Mouse (Mus musculus) left cerebral cortex, adult 11 months (tissue): ENCODE results near the gene Smpdl3b.
"Not testable (repeated sequence)": the region's sequence is repeated elsewhere in the genome, so short reads cannot be mapped to it uniquely, and the experiment has no call there.

Experiments used
- DNase-seq: peaks from one replicate; pipeline ENCODE4 v3.0.0; 2022; ENCODE audit warnings: low spot score

Smpdl3b gene

DNA sequence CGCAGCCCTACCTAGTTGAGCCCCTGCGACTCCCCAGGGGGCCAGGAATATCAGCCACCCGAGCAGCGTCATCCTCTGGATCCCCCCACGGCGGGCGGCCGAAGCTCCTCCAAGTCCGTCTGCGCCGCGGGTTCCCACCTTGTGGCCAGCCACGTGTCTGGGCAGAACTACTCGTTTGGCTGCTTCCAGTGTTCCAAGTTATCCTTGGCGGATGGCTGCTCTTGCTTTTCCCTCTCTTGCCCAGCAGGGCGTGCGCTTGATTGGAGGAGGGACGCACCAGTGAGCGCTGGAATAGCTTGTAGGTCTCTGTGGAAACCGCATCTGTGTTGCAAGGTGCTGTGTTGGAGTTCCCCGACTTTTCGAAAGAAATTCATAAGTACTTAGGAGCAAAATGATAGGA is at the start of gene Smpdl3b:
TSS of gene Smpdl3b (minus strand) at position 279 of the 400 bp plus-strand sequence.
- peak; percentile 55 for DNase-seq

GRCm38 (mm10) chr4:132806620-132807191 is 49.7 kb upstream of the Smpdl3b start:
- no peak for DNase-seq

GRCm38 (mm10) chr4:132805599-132806197 is 48.6 kb upstream of the Smpdl3b start:
- DNase-seq, result no peak

- no peak for DNase-seq
Observed at GRCm38 (mm10) chr4:132805146-132805545, 48.1 kb upstream of the Smpdl3b start.

DNA sequence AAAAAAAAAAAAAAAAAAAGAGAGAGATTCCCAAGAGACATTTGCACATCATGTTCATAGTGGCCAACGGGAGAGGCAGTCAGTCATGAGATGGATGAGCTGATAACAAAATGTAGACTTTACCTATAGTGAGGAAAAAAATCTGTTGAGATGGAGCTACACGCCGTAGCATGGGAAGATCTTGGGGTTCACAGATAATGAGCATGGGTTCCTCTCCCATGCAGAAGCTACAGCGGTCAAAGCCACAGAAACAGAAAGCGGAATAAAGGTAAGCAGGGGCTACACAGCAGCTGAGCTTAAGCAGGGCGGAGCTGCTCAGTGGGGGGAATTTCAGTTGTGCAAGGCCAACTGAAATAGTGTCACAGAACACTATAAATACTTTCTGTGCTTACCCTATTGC is 47.3 kb upstream of the Smpdl3b start:
- DNase-seq, result no peak

- no peak for DNase-seq
Observed at GRCm38 (mm10) chr4:132803876-132804275, 46.8 kb upstream of the Smpdl3b start.

GRCm38 (mm10) chr4:132803212-132803611 is 46.2 kb upstream of the Smpdl3b start:
- DNase-seq, result no peak

DNA sequence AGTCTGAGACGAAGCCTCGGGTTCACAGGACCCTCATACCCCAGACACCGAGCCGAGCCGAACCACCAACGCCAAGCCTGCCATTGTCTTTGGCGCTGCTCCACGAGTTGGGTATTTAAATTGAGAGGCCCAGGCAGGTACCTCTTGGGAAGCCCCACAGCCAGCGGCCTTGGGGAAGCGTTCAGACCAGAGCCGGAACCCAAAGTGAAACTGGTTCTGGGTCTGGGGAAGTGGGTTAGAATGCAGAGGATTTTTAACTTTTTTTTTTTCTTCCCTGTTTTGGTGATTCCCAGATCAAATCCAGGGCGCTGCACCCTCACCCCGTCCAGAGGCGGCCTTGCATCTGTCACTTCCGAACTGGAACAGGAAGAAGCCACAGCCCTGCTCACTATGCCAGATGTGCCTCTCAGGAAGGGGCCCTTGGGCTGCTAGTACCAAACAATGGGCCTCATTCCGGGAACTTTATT is 45.2 kb upstream of the Smpdl3b start:
- no peak for DNase-seq

- DNase-seq, result no peak
Observed at GRCm38 (mm10) chr4:132801176-132802077, 44.4 kb upstream of the Smpdl3b start.

- DNase-seq, result no peak
Observed at GRCm38 (mm10) chr4:132799845-132800244, 42.8 kb upstream of the Smpdl3b start.

GRCm38 (mm10) chr4:132798666-132799065 is 41.6 kb upstream of the Smpdl3b start:
- DNase-seq, result not testable (repeated sequence)

DNA sequence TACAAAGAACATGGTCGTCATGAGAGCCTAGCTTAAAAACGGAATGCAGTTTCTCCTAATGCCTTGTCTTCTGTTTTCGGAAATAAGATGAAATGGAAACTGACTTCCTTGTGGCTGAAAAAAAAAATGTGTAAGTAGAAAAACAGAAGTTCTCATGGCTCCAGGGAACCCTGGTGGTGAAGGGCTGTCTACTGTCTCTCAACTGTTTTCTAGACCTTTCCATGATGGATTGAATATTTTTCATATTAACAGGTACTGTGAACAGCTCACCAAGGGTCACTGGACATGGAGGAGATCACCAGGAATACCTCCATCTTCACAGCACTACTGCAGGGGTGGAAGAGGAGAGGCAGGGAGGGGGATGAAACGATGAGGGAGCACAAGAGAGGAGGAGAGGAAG is 41.0 kb upstream of the Smpdl3b start:
- DNase-seq, result no peak

- no peak for DNase-seq
Observed at GRCm38 (mm10) chr4:132797461-132797860, 40.4 kb upstream of the Smpdl3b start.

GRCm38 (mm10) chr4:132796196-132796886 is 39.3 kb upstream of the Smpdl3b start, which contains the start of gene Themis2:
Gene Themis2 (minus strand): TSS chr4:132796387.
- no peak for DNase-seq

GRCm38 (mm10) chr4:132795171-132795570 is 38.1 kb upstream of the Smpdl3b start:
- no peak for DNase-seq

GRCm38 (mm10) chr4:132794760-132795159 is 37.7 kb upstream of the Smpdl3b start:
- no peak for DNase-seq

DNA sequence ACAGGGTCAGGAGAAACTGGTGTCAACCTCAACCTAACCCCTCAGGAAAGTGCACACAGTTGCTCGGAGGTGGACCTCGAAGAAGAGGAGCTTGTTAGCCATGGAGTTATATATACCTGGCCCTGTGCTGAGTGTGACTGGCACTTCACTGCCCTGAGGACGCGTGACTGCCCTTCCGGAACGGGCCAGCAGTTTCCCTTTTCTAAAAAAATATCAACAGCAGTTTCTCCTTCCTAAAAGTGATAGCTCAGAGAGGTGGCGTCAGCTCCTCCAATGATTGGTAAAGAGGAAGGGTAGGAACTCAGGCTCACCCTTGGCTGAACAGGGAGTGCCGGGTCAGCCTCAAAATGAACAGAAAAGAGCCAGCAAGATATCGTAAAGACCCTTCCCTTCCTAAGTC is 37.0 kb upstream of the Smpdl3b start:
- DNase-seq, result no peak

DNA sequence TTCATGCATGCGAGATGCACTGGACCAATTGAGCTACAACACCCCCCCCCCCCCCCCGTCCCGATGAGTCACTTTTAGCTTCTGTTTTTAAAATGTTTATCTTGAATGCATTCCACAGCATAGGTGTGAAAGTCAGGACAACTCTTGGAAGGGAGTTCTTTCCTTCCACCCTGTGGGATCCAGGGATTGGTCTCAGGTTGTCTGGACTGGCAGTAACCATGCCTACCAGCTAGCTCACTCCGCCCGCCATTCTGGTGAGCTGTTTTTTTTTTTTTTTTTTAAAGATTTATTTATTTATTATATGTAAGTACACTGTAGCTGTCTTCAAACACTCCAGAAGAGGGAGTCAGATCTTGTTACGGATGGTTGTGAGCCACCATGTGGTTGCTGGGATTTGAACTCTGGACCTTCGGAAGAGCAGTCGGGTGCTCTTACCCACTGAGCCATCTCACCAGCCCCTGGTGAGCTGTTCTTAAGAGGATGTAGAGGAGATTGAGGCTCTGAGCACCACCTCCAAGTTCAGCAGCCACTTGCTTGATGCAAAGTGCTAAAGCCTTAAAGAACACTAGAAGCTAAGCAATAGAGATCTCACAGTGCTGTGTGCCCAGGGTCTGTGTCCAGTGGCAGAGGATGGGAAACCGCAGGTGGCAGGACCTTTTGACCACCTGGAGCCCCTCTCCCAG is 36.4 kb upstream of the Smpdl3b start:
- DNase-seq, result not testable (repeated sequence)

DNA sequence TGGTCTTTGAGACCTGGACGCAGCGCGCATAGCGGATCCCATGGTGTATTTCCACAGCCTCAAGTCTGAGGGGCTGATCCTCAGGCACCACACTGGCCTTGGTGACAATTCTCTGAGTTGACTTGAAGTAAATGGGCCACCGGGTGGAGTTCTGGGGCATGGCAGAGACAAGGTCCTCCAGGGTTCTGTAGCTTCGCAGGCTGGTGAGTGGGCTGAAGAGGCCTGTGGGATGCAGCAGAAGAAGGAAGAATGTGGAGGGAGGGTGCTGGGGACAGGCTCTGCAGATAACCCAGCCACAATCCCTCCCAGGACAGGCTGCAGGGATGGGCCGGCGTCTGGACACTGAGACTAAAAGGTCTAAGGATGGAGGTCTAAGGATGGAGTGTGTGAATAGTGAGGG is 32.7 kb upstream of the Smpdl3b start:
- DNase-seq, result no peak

- no peak for DNase-seq
Observed at GRCm38 (mm10) chr4:132785228-132785627, 28.2 kb upstream of the Smpdl3b start.

- no peak for DNase-seq
Observed at GRCm38 (mm10) chr4:132783732-132784131, 26.7 kb upstream of the Smpdl3b start.

GRCm38 (mm10) chr4:132780288-132780687 is 23.2 kb upstream of the Smpdl3b start:
- no peak for DNase-seq
